Comparison of ENCODE assay signal across 17 mouse cellular contexts in genomic region chr4:115790864-115791263, GRCm38 (mm10). TPM values are rescaled to one million over a fixed set of nuclear protein-coding genes. Genes with fewer than 3 reads are reported as not detected.
"Had no signal": no experiment of that assay in that cellular context is flagged by ENCODE, and none has a peak within 500 bp of the region (broad histone marks: within the 10 kb centered on the region; RNA-seq: fewer than 3 reads in every experiment).

No protein-coding gene starts in this region.

- H3K4me2 ChIP-seq: intestine, embryonic 15.5 days; limb, embryonic 12.5 days; liver, embryonic 13.5 days; lung, embryonic 15.5 days; midbrain, embryonic 12.5 days; neural tube, embryonic 13.5 days; stomach, embryonic 15.5 days had no signal

- H3K4me3 ChIP-seq: intestine, embryonic 15.5 days; left cerebral cortex, adult 2 months; limb, embryonic 12.5 days; liver, embryonic 13.5 days; lung, embryonic 15.5 days; midbrain, embryonic 12.5 days; neural tube, embryonic 13.5 days; stomach, embryonic 15.5 days had no signal

- DNase-seq: kidney, adult 18-20 months; kidney, postnatal 25 days; liver; liver, embryonic 13.5 days; liver, postnatal 0 days; thymus, postnatal 36 days had no signal

- H3K27ac ChIP-seq: intestine, embryonic 15.5 days; left cerebral cortex, adult 2 months; limb, embryonic 12.5 days; liver, embryonic 13.5 days; lung, embryonic 15.5 days; midbrain, embryonic 12.5 days; neural tube, embryonic 13.5 days; stomach, embryonic 15.5 days had no signal

- ATAC-seq: intestine, embryonic 15.5 days; liver, postnatal 0 days; midbrain, embryonic 16.5 days had no signal

- H3K4me1 ChIP-seq: stomach, embryonic 15.5 days had no signal

- H3K27me3 ChIP-seq: intestine, embryonic 15.5 days; limb, embryonic 12.5 days; liver, embryonic 13.5 days; lung, embryonic 15.5 days; midbrain, embryonic 12.5 days; neural tube, embryonic 13.5 days; stomach, embryonic 15.5 days had no signal

- H3K9me3 ChIP-seq: intestine, embryonic 15.5 days; limb, embryonic 12.5 days; liver, embryonic 13.5 days; lung, embryonic 15.5 days; midbrain, embryonic 12.5 days; neural tube, embryonic 13.5 days; stomach, embryonic 15.5 days had no signal

- H3K9ac ChIP-seq: intestine, embryonic 15.5 days; limb, embryonic 12.5 days; liver, embryonic 13.5 days; liver, postnatal 0 days; lung, embryonic 15.5 days; midbrain, embryonic 12.5 days; neural tube, embryonic 13.5 days; stomach, embryonic 15.5 days had no signal

RNA-seq across cellular contexts. Expression of gene Tex38, which starts 10.0 kb away (rescaled TPM):
- total RNA-seq: layer of hippocampus, adult 18-20 months; megakaryocyte-erythroid progenitor cell, adult 5-6 weeks had no signal
- polyA plus RNA-seq: kidney, embryonic 14.5 days; liver, embryonic 13.5 days; midbrain, embryonic 12.5 days; neural tube, embryonic 13.5 days had no signal
